Mouse (Mus musculus): Measurements from ENCODE around the gene Gm13275.

GRCm38 (mm10) chr4:88819659-88820058, 25.4 kb downstream of the Gm13275 start, which contains the start of gene Ifna11:
- TF ChIP-seq EP300 (IDR thresholded peaks at IDR 0.05; ENCODE audit: low read depth), result no peak
- no peak for TF ChIP-seq CTCF (IDR thresholded peaks at IDR 0.05; ENCODE audit: low read depth)
